Mouse (Mus musculus) liver, embryonic 18 days (tissue): ENCODE results near the gene Kng2. TPM values are rescaled to one million over a fixed set of nuclear protein-coding genes. Genes with fewer than 3 reads are reported as not detected.

Experiments used
- polyA plus RNA-seq: library from polyadenylated mRNA; depleted of rRNA; stranded (reverse); fragments of >200 nt; gene quantifications from 2 replicates; pipeline ENCODE4 v1.2.3, GENCODE M21; 2012; rRNA removed

Kng2 gene
- polyA plus RNA-seq = 162 and 177 TPM in 2 replicates

GRCm38 (mm10) chr16:23028966-23029600, at the start of gene Kng2:
TSS of gene Kng2 (minus strand) at chr16:23029482.

DNA sequence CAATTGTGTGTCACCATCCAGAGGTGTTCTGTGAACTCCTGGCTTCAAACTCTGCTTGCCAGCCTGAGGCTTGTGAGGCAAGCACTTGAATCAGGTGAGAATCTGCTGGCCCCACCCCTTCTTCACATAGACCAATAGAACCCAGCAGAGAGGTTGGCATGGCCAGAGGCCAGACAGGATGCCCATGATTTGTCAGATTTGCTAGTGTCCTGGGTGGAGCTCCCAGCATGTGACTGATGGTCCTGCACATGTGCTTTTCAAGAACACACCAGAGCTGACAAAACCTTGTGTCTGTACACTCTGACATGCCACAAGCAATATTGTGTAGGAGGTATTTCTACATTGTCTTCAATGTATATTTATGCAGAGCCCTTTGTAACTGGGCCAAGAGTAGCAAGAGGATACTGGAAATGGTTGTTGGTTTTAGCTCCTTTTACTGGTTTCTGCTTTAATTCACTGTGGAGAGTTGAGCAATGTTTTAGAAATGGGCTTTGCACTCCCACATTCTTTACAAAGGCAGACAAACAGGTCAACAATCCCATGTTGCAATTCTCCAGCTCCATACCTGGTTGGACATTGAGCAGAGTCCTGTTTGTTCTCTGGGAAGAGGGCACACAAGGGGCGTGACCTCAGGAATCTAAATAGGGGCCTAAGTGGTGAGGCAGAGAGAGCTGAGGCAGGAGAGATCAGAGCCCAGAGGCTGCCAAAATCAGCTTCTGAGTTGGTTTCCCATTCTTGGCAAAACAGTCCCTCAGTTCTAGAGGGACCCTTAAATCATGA, 28.6 kb upstream of the Kng2 start, which contains the start of gene Kng1:
Gene Kng1, plus strand, starts transcription at position 198 of the 780 bp plus-strand sequence.

DNA sequence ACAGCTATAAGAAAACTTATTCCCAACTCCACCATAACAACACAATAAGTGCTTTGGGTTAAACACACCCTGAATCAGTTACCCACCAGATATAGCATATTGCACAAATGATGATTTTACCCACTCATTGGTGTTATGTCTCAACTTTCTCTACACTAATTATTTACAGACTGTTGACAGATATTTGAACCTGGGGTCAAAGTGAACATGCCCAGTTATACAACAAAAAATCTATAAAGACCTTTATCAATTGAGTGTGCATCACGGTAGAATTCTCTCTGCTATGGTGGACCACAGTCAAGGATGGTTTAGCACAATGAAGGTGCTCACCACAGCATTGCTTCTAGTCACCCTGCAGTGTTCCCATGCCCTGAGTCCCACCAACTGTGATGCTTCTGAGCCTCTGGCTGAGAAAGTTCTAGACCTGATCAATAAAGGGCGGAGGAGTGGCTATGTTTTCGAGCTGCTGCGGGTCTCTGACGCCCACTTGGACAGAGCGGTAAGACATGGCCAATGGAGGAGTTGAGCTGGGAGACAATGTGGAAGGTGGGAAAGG, 78.4 kb downstream of the Kng2 start, which contains the start of gene Hrg:
Gene Hrg, plus strand, starts transcription at position 233 of the 556 bp plus-strand sequence.

Other genes starting within 250 kb of the Kng2 start
- gene Crygs, start 217.9 kb downstream of the Kng2 start, polyA plus RNA-seq = 0.03 and 0.06 TPM in 2 replicates
- 17.7 and 19.6 TPM in 2 replicates for gene Tbccd1, start 171.8 kb downstream of the Kng2 start, polyA plus RNA-seq
- gene Dnajb11, start 171.6 kb downstream of the Kng2 start, polyA plus RNA-seq = 23.0 and 25.1 TPM in 2 replicates
- 24,752 and 26,490 TPM in 2 replicates for gene Ahsg, start 138.2 kb downstream of the Kng2 start, polyA plus RNA-seq
- gene Fetub, start 111.1 kb downstream of the Kng2 start, polyA plus RNA-seq = 182 and 210 TPM in 2 replicates
- 45.5 and 57.1 TPM in 2 replicates for gene Hrg, start 78.4 kb downstream of the Kng2 start, polyA plus RNA-seq
- 1,908 and 2,047 TPM in 2 replicates for gene Kng1, start 28.4 kb upstream of the Kng2 start, polyA plus RNA-seq
- 167 and 177 TPM in 2 replicates for gene Eif4a2, start 78.0 kb upstream of the Kng2 start, polyA plus RNA-seq
- 4.2 and 5.2 TPM in 2 replicates for gene Rfc4, start 98.3 kb upstream of the Kng2 start, polyA plus RNA-seq
- gene Adipoq, start 117.1 kb upstream of the Kng2 start, polyA plus RNA-seq = 0.07 TPM in 1 of 2 replicates, not detected in the other
- 68.2 and 70.2 TPM in 2 replicates for gene St6gal1, start 195.3 kb upstream of the Kng2 start, polyA plus RNA-seq